In the genomic region with DNA sequence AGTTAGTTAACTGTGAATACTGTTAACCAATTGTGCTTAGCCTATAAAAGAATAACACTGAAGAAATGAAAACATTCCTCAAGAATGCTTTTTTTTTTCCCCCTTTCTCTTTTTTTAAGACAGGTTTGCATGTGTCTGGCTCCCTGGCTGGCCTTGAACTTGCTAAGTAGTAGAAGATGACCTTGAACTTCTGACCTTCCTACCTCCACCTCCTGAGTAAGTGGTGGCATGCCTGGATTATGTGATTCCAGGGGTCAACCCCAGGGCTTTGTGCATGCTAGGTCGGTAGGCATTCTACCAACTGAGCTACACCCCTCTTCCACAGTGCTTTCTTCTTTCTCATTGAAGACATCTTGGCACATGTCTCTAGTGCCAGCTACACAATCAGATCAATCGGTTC, we compare ENCODE assay signal across 15 mouse cellular contexts. TPM values are rescaled to one million over a fixed set of nuclear protein-coding genes. Genes with fewer than 3 reads are reported as not detected.
A peak's percentile ranks its signal among the peaks of the same experiment; 100 is the strongest.
DNase-seq lines count a peak whose midpoint lies in the region; ATAC-seq and TF ChIP-seq lines count a peak whose summit lies in the region.
"Had no signal": no experiment of that assay in that cellular context is flagged by ENCODE, and none has a peak within 500 bp of the region (broad histone marks: within the 10 kb centered on the region; RNA-seq: fewer than 3 reads in every experiment).

No protein-coding gene starts in this region.

- H3K4me2 ChIP-seq in hindbrain, embryonic 15.5 days = peak overlapping the region; percentile 93
- no peak overlapping the region for H3K4me2 ChIP-seq in hindbrain, postnatal 0 days (ENCODE audit: low read depth, low read length)
- no peak overlapping the region for H3K4me2 ChIP-seq in midbrain, embryonic 11.5 days
- H3K4me2 ChIP-seq in midbrain, embryonic 16.5 days (ENCODE audit: low read length) = no peak overlapping the region; the same call in 1 of the 2 replicates
- H3K4me2 ChIP-seq in neural tube, embryonic 15.5 days = peak overlapping the region; percentile 94

- H3K4me3 ChIP-seq in hindbrain, embryonic 15.5 days = no peak overlapping the region
- no peak overlapping the region for H3K4me3 ChIP-seq in hindbrain, postnatal 0 days (ENCODE audit: low read length)
- H3K4me3 ChIP-seq in midbrain, embryonic 11.5 days (ENCODE audit: low read depth, low read length) = no peak overlapping the region
- no peak overlapping the region for H3K4me3 ChIP-seq in midbrain, embryonic 16.5 days (ENCODE audit: low read depth, low read length)
- H3K4me3 ChIP-seq in neural tube, embryonic 15.5 days (replicated peaks) = no peak overlapping the region

- DNase-seq in cerebellum, adult 11-12 months = peak; percentile 28
- DNase-seq in cerebellum, postnatal 14 days = no peak
- DNase-seq in hindbrain, postnatal 0 days (ENCODE audit: low spot score) = no peak
- peak; percentile 67 for DNase-seq in midbrain, embryonic 11.5 days (ENCODE audit: low spot score, missing footprints)
- DNase-seq in adipocyte (ENCODE audit: low spot score) = no peak
- DNase-seq: cerebellum, postnatal 36 days; gastrocnemius, postnatal 10 days; heart, adult 2 months; heart, postnatal 10 days; liver; lung, postnatal 10 days had no signal

- no peaks in the 10 kb centered on the region for H3K9me3 ChIP-seq in hindbrain, embryonic 15.5 days
- H3K9me3 ChIP-seq in hindbrain, postnatal 0 days (ENCODE audit: low read length) = no peaks in the 10 kb centered on the region
- no peaks in the 10 kb centered on the region for H3K9me3 ChIP-seq in midbrain, embryonic 11.5 days (ENCODE audit: control insufficient read depth, low read length)
- H3K9me3 ChIP-seq in midbrain, embryonic 16.5 days (replicated peaks; ENCODE audit: control insufficient read depth, low read length, poor library complexity, severe bottlenecking) = no peaks in the 10 kb centered on the region
- no peaks in the 10 kb centered on the region for H3K9me3 ChIP-seq in neural tube, embryonic 15.5 days (replicated peaks)
- H3K9me3 ChIP-seq: kidney, embryonic 15.5 days had no signal

- no peaks in the 10 kb centered on the region for H3K27me3 ChIP-seq in hindbrain, embryonic 15.5 days
- no peaks in the 10 kb centered on the region for H3K27me3 ChIP-seq in hindbrain, postnatal 0 days (ENCODE audit: insufficient read depth, low read length)
- H3K27me3 ChIP-seq in midbrain, embryonic 11.5 days (ENCODE audit: control insufficient read depth, insufficient read depth, low read length) = no peaks in the 10 kb centered on the region
- no peaks in the 10 kb centered on the region for H3K27me3 ChIP-seq in midbrain, embryonic 16.5 days (ENCODE audit: control insufficient read depth, insufficient read depth, low read depth, low read length)
- H3K27me3 ChIP-seq in neural tube, embryonic 15.5 days (replicated peaks) = no peaks in the 10 kb centered on the region
- H3K27me3 ChIP-seq: kidney, embryonic 15.5 days had no signal

- peaks cover 19% of the 10 kb centered on the region for H3K36me3 ChIP-seq in hindbrain, embryonic 15.5 days
- peaks cover 11% of the 10 kb centered on the region for H3K36me3 ChIP-seq in hindbrain, postnatal 0 days (ENCODE audit: insufficient read depth, low read length)
- H3K36me3 ChIP-seq in midbrain, embryonic 11.5 days (ENCODE audit: control insufficient read depth, insufficient read depth, low read length) = peaks cover 4% of the 10 kb centered on the region; the same call in 1 of the 2 replicates
- no peaks in the 10 kb centered on the region for H3K36me3 ChIP-seq in midbrain, embryonic 16.5 days (ENCODE audit: control insufficient read depth, insufficient read depth, low read length)
- peaks cover 21% of the 10 kb centered on the region for H3K36me3 ChIP-seq in neural tube, embryonic 15.5 days

- no peak for TF ChIP-seq CTCF in hindbrain, postnatal 0 days (IDR thresholded peaks at IDR 0.05; ENCODE audit: low read depth)

- 86% methylated on average over 2 of the region's 2 CpGs for WGBS in hindbrain, embryonic 15.5 days
- 85% methylated on average over 2 of the region's 2 CpGs for WGBS in hindbrain, postnatal 0 days
- WGBS in midbrain, embryonic 11.5 days = 90% methylated on average over 2 of the region's 2 CpGs
- 80% methylated on average over 2 of the region's 2 CpGs for WGBS in midbrain, embryonic 16.5 days
- WGBS in neural tube, embryonic 15.5 days = 87% methylated on average over 2 of the region's 2 CpGs

- 0 out of 2 replicates have a peak overlapping the region, but pooled peaks have one; percentile 78 for H3K9ac ChIP-seq in hindbrain, embryonic 15.5 days
- no peak overlapping the region for H3K9ac ChIP-seq in hindbrain, postnatal 0 days (replicated peaks; ENCODE audit: low read length)
- no peak overlapping the region for H3K9ac ChIP-seq in midbrain, embryonic 11.5 days (ENCODE audit: low read length)
- H3K9ac ChIP-seq in midbrain, embryonic 16.5 days (ENCODE audit: low read depth, low read length) = no peak overlapping the region
- H3K9ac ChIP-seq in neural tube, embryonic 15.5 days (replicated peaks) = no peak overlapping the region

- H3K4me1 ChIP-seq in hindbrain, embryonic 15.5 days (replicated peaks) = peaks cover 15% of the 10 kb centered on the region
- peaks cover 6% of the 10 kb centered on the region; the same call in 1 of the 2 replicates for H3K4me1 ChIP-seq in hindbrain, postnatal 0 days (ENCODE audit: insufficient read depth, low read length)
- peaks cover 8% of the 10 kb centered on the region for H3K4me1 ChIP-seq in midbrain, embryonic 11.5 days (ENCODE audit: control insufficient read depth, insufficient read depth, low read length)
- peaks cover 16% of the 10 kb centered on the region for H3K4me1 ChIP-seq in midbrain, embryonic 16.5 days (ENCODE audit: control insufficient read depth, insufficient read depth, low read length)
- H3K4me1 ChIP-seq in neural tube, embryonic 15.5 days = peaks cover 20% of the 10 kb centered on the region

- no peak for ATAC-seq in hindbrain, embryonic 15.5 days (ENCODE audit: low FRiP score, low read depth)
- ATAC-seq in hindbrain, postnatal 0 days = no peak
- no peak for ATAC-seq in midbrain, embryonic 11.5 days (ENCODE audit: low FRiP score)
- ATAC-seq in midbrain, embryonic 16.5 days = no peak
- ATAC-seq in neural tube, embryonic 15.5 days (ENCODE audit: low FRiP score) = no peak

- H3K27ac ChIP-seq in hindbrain, embryonic 15.5 days (replicated peaks) = no peak overlapping the region
- no peak overlapping the region for H3K27ac ChIP-seq in hindbrain, postnatal 0 days
- H3K27ac ChIP-seq in midbrain, embryonic 11.5 days (ENCODE audit: low read depth, low read length) = no peak overlapping the region
- H3K27ac ChIP-seq in midbrain, embryonic 16.5 days (ENCODE audit: low read length) = no peak overlapping the region
- no peak overlapping the region for H3K27ac ChIP-seq in neural tube, embryonic 15.5 days (replicated peaks)

RNA-seq across cellular contexts. Expression of gene Mtg2, which starts 1.3 kb away (rescaled TPM):
- polyA plus RNA-seq in hindbrain, embryonic 15.5 days (2015; fragmentation: Nextera tagmentation; extraction: Ambion mirVana) = 30.3 and 34.8 TPM in 2 replicates
- total RNA-seq in hindbrain, postnatal 0 days (2014; rRNA removed) = 17.2 and 17.3 TPM in 2 replicates
- polyA plus RNA-seq in hindbrain, postnatal 0 days (2015; fragmentation: Nextera tagmentation; extraction: Ambion mirVana) = 23.3 and 23.9 TPM in 2 replicates
- 29.8 and 30.3 TPM in 2 replicates for polyA plus RNA-seq in midbrain, embryonic 11.5 days (2014; fragmentation: Nextera tagmentation; extraction: Ambion mirVana)
- polyA plus RNA-seq in midbrain, embryonic 16.5 days (2015; fragmentation: Nextera tagmentation; extraction: Ambion mirVana) = 34.9 and 35.7 TPM in 2 replicates
- polyA plus RNA-seq in neural tube, embryonic 15.5 days (2015; fragmentation: Nextera tagmentation; extraction: Ambion mirVana) = 35.1 and 37.6 TPM in 2 replicates

RNA-seq across cellular contexts. Expression of gene Ss18l1, which starts 29.4 kb away (rescaled TPM):
- 51.5 and 58.7 TPM in 2 replicates for polyA plus RNA-seq in hindbrain, embryonic 15.5 days (2015; fragmentation: Nextera tagmentation; extraction: Ambion mirVana)
- total RNA-seq in hindbrain, postnatal 0 days (2014; rRNA removed) = 80.7 and 100 TPM in 2 replicates
- 34.2 and 37.2 TPM in 2 replicates for polyA plus RNA-seq in hindbrain, postnatal 0 days (2015; fragmentation: Nextera tagmentation; extraction: Ambion mirVana)
- polyA plus RNA-seq in midbrain, embryonic 11.5 days (2014; fragmentation: Nextera tagmentation; extraction: Ambion mirVana) = 14.6 and 17.8 TPM in 2 replicates
- polyA plus RNA-seq in midbrain, embryonic 16.5 days (2015; fragmentation: Nextera tagmentation; extraction: Ambion mirVana) = 70.4 and 74.3 TPM in 2 replicates
- polyA plus RNA-seq in neural tube, embryonic 15.5 days (2015; fragmentation: Nextera tagmentation; extraction: Ambion mirVana) = 43.2 and 49.9 TPM in 2 replicates

RNA-seq across cellular contexts. Expression of gene Psma7, which starts 29.4 kb away (rescaled TPM):
- 541 and 546 TPM in 2 replicates for polyA plus RNA-seq in hindbrain, embryonic 15.5 days (2015; fragmentation: Nextera tagmentation; extraction: Ambion mirVana)
- total RNA-seq in hindbrain, postnatal 0 days (2014; rRNA removed) = 196 and 230 TPM in 2 replicates
- 585 TPM in 2 replicates for polyA plus RNA-seq in hindbrain, postnatal 0 days (2015; fragmentation: Nextera tagmentation; extraction: Ambion mirVana)
- 697 and 701 TPM in 2 replicates for polyA plus RNA-seq in midbrain, embryonic 11.5 days (2014; fragmentation: Nextera tagmentation; extraction: Ambion mirVana)
- 504 and 541 TPM in 2 replicates for polyA plus RNA-seq in midbrain, embryonic 16.5 days (2015; fragmentation: Nextera tagmentation; extraction: Ambion mirVana)
- 561 and 578 TPM in 2 replicates for polyA plus RNA-seq in neural tube, embryonic 15.5 days (2015; fragmentation: Nextera tagmentation; extraction: Ambion mirVana)

RNA-seq across cellular contexts. Expression of gene Hrh3, which starts 32.6 kb away (rescaled TPM):
- polyA plus RNA-seq in hindbrain, embryonic 15.5 days (2015; fragmentation: Nextera tagmentation; extraction: Ambion mirVana) = 2.0 and 2.6 TPM in 2 replicates
- 5.9 and 11.4 TPM in 2 replicates for total RNA-seq in hindbrain, postnatal 0 days (2014; rRNA removed)
- polyA plus RNA-seq in hindbrain, postnatal 0 days (2015; fragmentation: Nextera tagmentation; extraction: Ambion mirVana) = 3.4 and 3.6 TPM in 2 replicates
- polyA plus RNA-seq in midbrain, embryonic 11.5 days (2014; fragmentation: Nextera tagmentation; extraction: Ambion mirVana) = 3.0 and 3.2 TPM in 2 replicates
- 3.3 TPM in 2 replicates for polyA plus RNA-seq in midbrain, embryonic 16.5 days (2015; fragmentation: Nextera tagmentation; extraction: Ambion mirVana)
- polyA plus RNA-seq in neural tube, embryonic 15.5 days (2015; fragmentation: Nextera tagmentation; extraction: Ambion mirVana) = 1.3 and 1.9 TPM in 2 replicates
- total RNA-seq: heart, postnatal 10 days had no signal
- polyA plus RNA-seq: kidney, embryonic 15.5 days had no signal

RNA-seq across cellular contexts. Expression of gene Lsm14b, which starts 46.9 kb away (rescaled TPM):
- 18.8 and 20.5 TPM in 2 replicates for polyA plus RNA-seq in hindbrain, embryonic 15.5 days (2015; fragmentation: Nextera tagmentation; extraction: Ambion mirVana)
- 88.2 and 102 TPM in 2 replicates for total RNA-seq in hindbrain, postnatal 0 days (2014; rRNA removed)
- 21.0 and 21.3 TPM in 2 replicates for polyA plus RNA-seq in hindbrain, postnatal 0 days (2015; fragmentation: Nextera tagmentation; extraction: Ambion mirVana)
- 11.1 and 14.5 TPM in 2 replicates for polyA plus RNA-seq in midbrain, embryonic 11.5 days (2014; fragmentation: Nextera tagmentation; extraction: Ambion mirVana)
- 21.0 and 22.4 TPM in 2 replicates for polyA plus RNA-seq in midbrain, embryonic 16.5 days (2015; fragmentation: Nextera tagmentation; extraction: Ambion mirVana)
- polyA plus RNA-seq in neural tube, embryonic 15.5 days (2015; fragmentation: Nextera tagmentation; extraction: Ambion mirVana) = 16.4 and 24.0 TPM in 2 replicates

Comparison
In these comparisons a context has a peak if more than half of its experiments do, and no peak if none do; other contexts are left out.
1. DNase-seq: peak in cerebellum, adult 11-12 months (single experiment) and midbrain, embryonic 11.5 days (single experiment); none in cerebellum, postnatal 14 days (0 of 2), hindbrain, postnatal 0 days (single experiment) and adipocyte (single experiment).
2. H3K4me2 ChIP-seq: peak in hindbrain, embryonic 15.5 days (single experiment) and neural tube, embryonic 15.5 days (single experiment); none in hindbrain, postnatal 0 days (single experiment), midbrain, embryonic 11.5 days (single experiment) and midbrain, embryonic 16.5 days (single experiment).